Mouse (Mus musculus) E14TG2a.4 (cell line): Measurements from ENCODE around the gene Tnrc6b.

Experiments
- CTCF ChIP-seq: conservative IDR thresholded peaks from 2 replicates; pipeline ENCODE4 v1.5.1; 2014; ENCODE audit warnings: low read length
- NANOG ChIP-seq: IDR thresholded peaks from 2 replicates; pipeline ENCODE4 v1.6.1; 2014; ENCODE audit warnings: borderline replicate concordance, low read length, mixed read lengths
- POU5F1 ChIP-seq: IDR thresholded peaks from 2 replicates; pipeline ENCODE4 v1.6.1; 2014; ENCODE audit warnings: low read length, borderline replicate concordance

DNA sequence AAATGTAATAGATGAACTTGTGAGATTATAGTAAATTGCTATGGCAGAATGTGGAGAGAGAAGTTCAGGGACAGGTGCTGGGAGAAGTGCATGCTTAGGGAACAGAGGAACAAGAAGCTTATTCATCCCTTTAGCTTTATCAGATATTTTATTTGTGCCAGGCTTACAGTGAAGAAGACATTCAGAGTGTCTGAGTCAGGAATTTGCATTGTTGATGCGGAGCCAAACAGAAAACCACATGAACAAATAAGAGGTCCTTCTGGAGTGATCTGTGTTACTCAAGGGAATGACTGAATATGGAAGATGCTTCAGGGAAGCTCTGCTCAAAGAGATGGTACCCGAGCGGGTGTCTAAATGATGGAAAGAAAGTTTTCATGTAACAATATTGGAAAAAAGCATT lies 57.1 kb downstream of the Tnrc6b start:
- TF ChIP-seq CTCF (no peak), POU5F1 (no peak), NANOG (no peak)
